Mouse (Mus musculus): ENCODE data around the gene Olfr791.

DNA sequence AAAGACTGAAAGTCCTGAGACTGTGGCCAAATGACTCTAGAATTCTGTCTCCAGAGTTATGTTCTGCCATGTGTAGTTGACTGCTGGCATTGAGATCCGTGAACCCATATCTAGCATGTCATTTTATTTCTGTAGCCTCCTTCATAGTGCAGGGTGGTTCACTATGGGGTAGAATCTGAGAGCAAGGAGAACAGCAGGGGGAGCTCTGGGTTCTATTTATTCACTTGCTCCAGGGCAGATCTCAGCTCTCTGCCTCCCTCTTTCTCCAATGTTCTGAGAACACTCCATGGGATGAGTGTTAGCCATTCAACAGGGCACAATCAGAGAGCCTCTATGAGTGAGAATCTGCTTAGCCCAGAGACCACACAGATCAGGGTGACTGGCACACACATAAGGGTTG lies 27.8 kb downstream of the Olfr791 start:
- TF ChIP-seq CTCF (IDR thresholded peaks at IDR 0.05; ENCODE audit: insufficient read depth, low read length) (no peak), POLR2A (IDR thresholded peaks at IDR 0.05; ENCODE audit: borderline replicate concordance, extremely low read depth, low read depth, low read length) (no peak)
